Mouse (Mus musculus) c-Kit-positive CD71-positive TER-119-positive erythroid progenitor cells, embryonic 14.5 days (primary cell): ENCODE data around the gene Gm28053.

ENCODE experiments used
- DNase-seq: peaks from one replicate; pipeline ENCODE4 v3.0.0-alpha.2; 2013; ENCODE audit warnings: low spot score

The Gm28053 gene

GRCm38 (mm10) chr6:48692962-48693361, 25.4 kb upstream of the Gm28053 start:
- no peak for DNase-seq

GRCm38 (mm10) chr6:48696830-48697554, 21.4 kb upstream of the Gm28053 start:
- no peak for DNase-seq

GRCm38 (mm10) chr6:48697555-48697930, 20.9 kb upstream of the Gm28053 start:
- DNase-seq = no peak

GRCm38 (mm10) chr6:48698066-48698856, 20.1 kb upstream of the Gm28053 start:
- no peak for DNase-seq

- no peak for DNase-seq
These were observed 19.5 kb upstream of the Gm28053 start for GRCm38 (mm10) chr6:48698888-48699287.

- no peak for DNase-seq
These were observed 17.9 kb upstream of the Gm28053 start for GRCm38 (mm10) chr6:48700251-48701075.

- no peak for DNase-seq
These were observed 16.3 kb upstream of the Gm28053 start for GRCm38 (mm10) chr6:48702146-48702545.

GRCm38 (mm10) chr6:48702601-48703000, 15.8 kb upstream of the Gm28053 start:
- no peak for DNase-seq

- no peak for DNase-seq
These were observed 14.3 kb upstream of the Gm28053 start for GRCm38 (mm10) chr6:48704146-48704545.

GRCm38 (mm10) chr6:48706130-48706529, 12.3 kb upstream of the Gm28053 start:
- DNase-seq = no peak

- DNase-seq = no peak
These were observed 1.9 kb downstream of the Gm28053 start for GRCm38 (mm10) chr6:48720326-48720725.

GRCm38 (mm10) chr6:48723468-48723867, 5.1 kb downstream of the Gm28053 start:
- no peak for DNase-seq

GRCm38 (mm10) chr6:48725476-48725875, 7.1 kb downstream of the Gm28053 start:
- DNase-seq = no peak

GRCm38 (mm10) chr6:48727761-48728160, 9.4 kb downstream of the Gm28053 start:
- no peak for DNase-seq

- DNase-seq = no peak
These were observed 14.5 kb downstream of the Gm28053 start for GRCm38 (mm10) chr6:48732864-48733304.

- no peak for DNase-seq
These were observed 15.3 kb downstream of the Gm28053 start for GRCm38 (mm10) chr6:48733660-48734059.

- DNase-seq = no peak
These were observed 18.6 kb downstream of the Gm28053 start for GRCm38 (mm10) chr6:48737053-48737452.

GRCm38 (mm10) chr6:48737688-48738087, 19.3 kb downstream of the Gm28053 start:
- no peak for DNase-seq

- DNase-seq = no peak
These were observed 20.8 kb downstream of the Gm28053 start, which contains the start of gene Gimap1 for GRCm38 (mm10) chr6:48738961-48739779. Gimap1 (plus strand) TSS chr6:48739054.

- no peak for DNase-seq
These were observed 21.3 kb downstream of the Gm28053 start for GRCm38 (mm10) chr6:48739780-48740055.

- no peak for DNase-seq
These were observed 22.2 kb downstream of the Gm28053 start for GRCm38 (mm10) chr6:48740501-48741169.
